7 mouse cellular contexts compared by ENCODE assay signal in genomic region chr8:90302252-90302651, GRCm38 (mm10). TPM values are rescaled to one million over a fixed set of nuclear protein-coding genes. Genes with fewer than 3 reads are reported as not detected.
A peak's percentile ranks its signal among the peaks of the same experiment; 100 is the strongest.
DNase-seq lines count a peak whose midpoint lies in the region; ATAC-seq and TF ChIP-seq lines count a peak whose summit lies in the region.

No protein-coding gene starts in this region.

- H3K9ac ChIP-seq in forebrain, embryonic 11.5 days (ENCODE audit: low read length): no peak overlapping the region
- 0 out of 2 replicates have a peak overlapping the region, but pooled peaks have one; percentile 21 for H3K9ac ChIP-seq in hindbrain, postnatal 0 days (replicated peaks; ENCODE audit: low read length)
- no peak overlapping the region for H3K9ac ChIP-seq in midbrain, embryonic 12.5 days (replicated peaks)

- peaks cover 2% of the 10 kb centered on the region; the same call in 1 of the 2 replicates for H3K4me1 ChIP-seq in forebrain, embryonic 11.5 days (replicated peaks; ENCODE audit: control insufficient read depth, insufficient read depth, low read length)
- H3K4me1 ChIP-seq in hindbrain, postnatal 0 days (ENCODE audit: insufficient read depth, low read length): peaks cover 18% of the 10 kb centered on the region
- H3K4me1 ChIP-seq in midbrain, embryonic 12.5 days: peaks cover 60% of the 10 kb centered on the region

- H3K4me3 ChIP-seq in forebrain, embryonic 11.5 days (ENCODE audit: low read depth, low read length): no peak overlapping the region
- no peak overlapping the region for H3K4me3 ChIP-seq in hindbrain, postnatal 0 days (ENCODE audit: low read length)
- H3K4me3 ChIP-seq in midbrain, embryonic 12.5 days: no peak overlapping the region

- H3K27ac ChIP-seq in forebrain, embryonic 11.5 days (ENCODE audit: low read depth, low read length): peak overlapping the region; percentile 65
- peak overlapping the region; percentile 65 for H3K27ac ChIP-seq in hindbrain, postnatal 0 days
- H3K27ac ChIP-seq in midbrain, embryonic 12.5 days (replicated peaks): peak overlapping the region; percentile 80

- DNase-seq in layer of hippocampus, adult 8-10 months (ENCODE audit: low spot score in 2 of 2): peak; percentile 14 to 18
- no peak for DNase-seq in layer of hippocampus, postnatal 36 days
- no peak for DNase-seq in forebrain, embryonic 11.5 days (ENCODE audit: low spot score)
- DNase-seq in hindbrain, postnatal 0 days (ENCODE audit: low spot score): peak; percentile 83
- no peak for DNase-seq in cerebellum, adult 8-10 months

- H3K9me3 ChIP-seq in forebrain, embryonic 11.5 days (ENCODE audit: control insufficient read depth, low read length): peaks cover 3% of the 10 kb centered on the region; the same call in 1 of the 2 replicates
- H3K9me3 ChIP-seq in hindbrain, postnatal 0 days (ENCODE audit: low read length): no peaks in the 10 kb centered on the region
- H3K9me3 ChIP-seq in midbrain, embryonic 12.5 days: no peaks in the 10 kb centered on the region

- H3K36me3 ChIP-seq in forebrain, embryonic 11.5 days (ENCODE audit: control insufficient read depth, insufficient read depth, low read length): peaks cover 3% of the 10 kb centered on the region; the same call in 1 of the 2 replicates
- no peaks in the 10 kb centered on the region for H3K36me3 ChIP-seq in hindbrain, postnatal 0 days (ENCODE audit: insufficient read depth, low read length)
- peaks cover 11% of the 10 kb centered on the region for H3K36me3 ChIP-seq in midbrain, embryonic 12.5 days

- WGBS in forebrain, embryonic 11.5 days: 64% methylated on average over 5 of the region's 5 CpGs
- WGBS in hindbrain, postnatal 0 days: 13% methylated on average over 5 of the region's 5 CpGs
- WGBS in midbrain, embryonic 12.5 days: 52% methylated on average over 5 of the region's 5 CpGs

- H3K27me3 ChIP-seq in forebrain, embryonic 11.5 days (ENCODE audit: control insufficient read depth, insufficient read depth, low read length): no peaks in the 10 kb centered on the region
- H3K27me3 ChIP-seq in hindbrain, postnatal 0 days (ENCODE audit: insufficient read depth, low read length): no peaks in the 10 kb centered on the region
- no peaks in the 10 kb centered on the region for H3K27me3 ChIP-seq in midbrain, embryonic 12.5 days

- peak; percentile 91 for ATAC-seq in forebrain, embryonic 11.5 days (replicated peaks; ENCODE audit: low FRiP score)
- ATAC-seq in hindbrain, postnatal 0 days: peak; percentile 79; the same call in 1 of the 2 replicates
- ATAC-seq in midbrain, embryonic 12.5 days (ENCODE audit: low FRiP score, low read depth): peak; percentile 85
- ATAC-seq in CD4-positive, CD25-positive, alpha-beta regulatory T cell, adult 4 months: no peak

- no peak for TF ChIP-seq CTCF in hindbrain, postnatal 0 days (IDR thresholded peaks at IDR 0.05; ENCODE audit: low read depth)

- no peak overlapping the region for H3K4me2 ChIP-seq in forebrain, embryonic 11.5 days (ENCODE audit: low read depth, low read length, severe bottlenecking)
- peak overlapping the region; percentile 33 for H3K4me2 ChIP-seq in hindbrain, postnatal 0 days (ENCODE audit: low read depth, low read length)
- peak overlapping the region; percentile 28 for H3K4me2 ChIP-seq in midbrain, embryonic 12.5 days (replicated peaks)

RNA-seq across cellular contexts. Expression of gene Tox3, which starts 45.9 kb away (rescaled TPM):
- total RNA-seq in layer of hippocampus, adult 8-10 months (2022): 10 to 100 TPM; 10.6 to 14.8 (median 12.6) TPM
- total RNA-seq in layer of hippocampus, postnatal 36 days (2021): 10 to 100 TPM; 11.3 to 12.2 TPM
- 37.0 and 38.0 TPM in 2 replicates for polyA plus RNA-seq in forebrain, embryonic 11.5 days (2014; fragmentation: Nextera tagmentation; extraction: Ambion mirVana)
- 31.4 and 33.1 TPM in 2 replicates for total RNA-seq in hindbrain, postnatal 0 days (2014; rRNA removed)
- polyA plus RNA-seq in hindbrain, postnatal 0 days (2015; fragmentation: Nextera tagmentation; extraction: Ambion mirVana): 21.2 and 22.2 TPM in 2 replicates
- 61.5 and 69.7 TPM in 2 replicates for polyA plus RNA-seq in midbrain, embryonic 12.5 days (2016; fragmentation: Nextera tagmentation; extraction: Ambion mirVana)
- polyA plus RNA-seq in CD4-positive, CD25-positive, alpha-beta regulatory T cell, adult 4 months (2017; shearing (Covaris generic)): not detected

Comparison
In these comparisons a context has a peak if more than half of its experiments do, and no peak if none do; other contexts are left out.
1. DNase-seq: peak in layer of hippocampus, adult 8-10 months (2 of 2) and hindbrain, postnatal 0 days (single experiment); none in layer of hippocampus, postnatal 36 days (0 of 2), forebrain, embryonic 11.5 days (single experiment) and cerebellum, adult 8-10 months (single experiment).
2. RNA of gene Tox3, which starts 45.9 kb away (polyA plus RNA-seq): 61.5 to 69.7 TPM in midbrain, embryonic 12.5 days, 37.0 to 38.0 TPM in forebrain, embryonic 11.5 days and 21.2 to 22.2 TPM in hindbrain, postnatal 0 days; not detected in CD4-positive, CD25-positive, alpha-beta regulatory T cell, adult 4 months; every median in the first group is over 10 times any median in the second.
3. Peak in every context shown above with its lines, with median percentiles within 50 percentile points of each other: H3K27ac ChIP-seq.